Mouse (Mus musculus) right cerebral cortex, postnatal 10 days (tissue): ENCODE results near the gene Rasa4.
A peak's percentile ranks its signal among the peaks of the same experiment; 100 is the strongest.
"Not testable (repeated sequence)": the region's sequence is repeated elsewhere in the genome, so short reads cannot be mapped to it uniquely, and the experiment has no call there.

Experiments used
- DNase-seq, 2 experiments: peaks; one replicate each; pipeline ENCODE4 v3.0.0; 2021; ENCODE audit warnings: low spot score in 2 of 2

The Rasa4 gene

DNA sequence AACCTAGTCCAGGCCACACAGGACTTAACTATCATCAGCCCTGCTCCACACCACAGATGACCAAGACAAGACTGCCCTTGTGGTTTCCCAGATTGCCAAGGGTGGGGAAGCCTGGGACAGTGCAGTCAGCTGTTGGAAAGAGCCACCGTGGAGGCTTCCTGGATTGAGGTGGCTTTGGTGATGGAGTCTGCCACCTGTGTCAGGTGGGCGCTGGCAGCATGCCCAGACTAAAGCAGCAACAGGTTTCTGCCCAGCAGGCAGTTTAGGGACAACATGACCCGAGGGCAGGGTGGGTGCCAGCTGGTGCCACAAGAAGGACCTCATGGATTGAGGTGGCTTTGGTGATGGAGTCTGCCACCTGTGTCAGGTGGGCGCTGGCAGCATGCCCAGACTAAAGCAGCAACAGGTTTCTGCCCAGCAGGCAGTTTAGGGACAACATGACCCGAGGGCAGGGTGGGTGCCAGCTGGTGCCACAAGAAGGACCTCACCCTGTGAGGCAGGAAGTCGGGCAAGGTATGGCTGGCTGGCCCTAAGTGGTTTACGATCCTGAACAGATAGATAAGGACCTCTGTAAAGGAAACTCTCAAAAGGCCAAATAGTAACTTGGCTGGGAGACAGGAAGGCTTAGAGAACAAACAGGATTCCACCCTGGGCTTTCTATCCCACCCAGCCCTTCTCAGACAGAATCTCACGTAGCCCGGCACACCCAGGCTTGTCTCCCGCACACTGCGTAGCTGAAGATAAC lies 17.1 kb upstream of the Rasa4 start:
- not testable (repeated sequence) for DNase-seq

DNA sequence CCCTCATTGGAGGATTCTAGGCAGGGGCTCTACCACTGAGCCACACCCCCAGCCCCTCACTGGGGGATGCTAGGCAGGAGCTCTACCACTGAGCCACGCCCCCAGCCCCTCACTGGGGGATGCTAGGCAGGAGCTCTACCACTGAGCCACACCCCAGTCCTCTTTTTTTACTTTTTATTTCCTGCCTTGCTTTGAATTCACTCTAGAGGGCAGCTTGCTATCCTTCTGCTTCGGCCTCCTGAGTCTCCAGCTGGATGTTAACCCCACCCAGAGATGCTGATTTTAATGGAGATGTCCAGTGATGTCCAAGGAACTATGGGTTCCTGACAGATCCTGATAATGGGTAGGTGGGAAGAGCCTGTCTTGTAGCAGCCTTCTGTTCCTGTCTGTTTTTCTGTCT lies 14.3 kb upstream of the Rasa4 start:
- DNase-seq = no peak

DNA sequence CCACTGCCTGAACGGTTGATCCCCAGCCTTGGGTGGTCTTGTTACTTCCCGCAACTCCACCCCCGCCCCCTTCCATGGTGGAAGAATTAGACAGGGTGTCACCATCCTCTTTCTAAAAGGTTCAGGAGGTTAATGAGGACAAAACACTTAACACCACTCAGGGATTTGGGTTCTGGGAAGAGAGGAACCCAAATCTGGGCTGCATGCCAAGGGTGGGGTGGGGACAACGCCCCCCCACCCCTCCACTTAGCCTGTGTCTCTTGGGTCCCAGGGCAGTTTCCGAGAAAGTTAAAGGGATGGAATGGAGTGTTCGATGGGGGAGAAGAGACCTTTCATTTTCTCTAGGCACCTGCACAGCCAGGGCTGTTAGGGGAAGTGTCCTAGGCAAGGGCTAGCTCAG lies 10.7 kb upstream of the Rasa4 start:
- DNase-seq = no peak

DNA sequence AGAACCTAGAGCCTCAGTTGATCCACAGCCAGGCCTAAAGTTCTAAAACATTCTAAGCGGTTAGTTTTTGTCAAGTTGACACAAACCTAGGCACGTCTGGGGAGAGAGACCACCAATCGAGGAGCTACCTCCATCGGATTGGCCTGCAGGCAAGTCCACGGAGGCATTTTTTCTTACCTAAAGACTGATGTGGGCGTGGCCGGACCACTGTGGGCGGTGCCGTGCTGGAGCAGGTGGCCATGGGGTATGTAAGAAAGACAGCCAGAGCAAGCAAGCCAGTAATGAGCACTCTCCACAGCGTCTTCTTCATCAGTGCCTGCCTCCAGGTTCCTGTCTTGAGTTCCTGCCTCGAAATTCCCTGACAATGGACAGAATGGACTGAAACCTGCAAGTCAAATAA lies 10.2 kb upstream of the Rasa4 start:
- no peak for DNase-seq

DNA sequence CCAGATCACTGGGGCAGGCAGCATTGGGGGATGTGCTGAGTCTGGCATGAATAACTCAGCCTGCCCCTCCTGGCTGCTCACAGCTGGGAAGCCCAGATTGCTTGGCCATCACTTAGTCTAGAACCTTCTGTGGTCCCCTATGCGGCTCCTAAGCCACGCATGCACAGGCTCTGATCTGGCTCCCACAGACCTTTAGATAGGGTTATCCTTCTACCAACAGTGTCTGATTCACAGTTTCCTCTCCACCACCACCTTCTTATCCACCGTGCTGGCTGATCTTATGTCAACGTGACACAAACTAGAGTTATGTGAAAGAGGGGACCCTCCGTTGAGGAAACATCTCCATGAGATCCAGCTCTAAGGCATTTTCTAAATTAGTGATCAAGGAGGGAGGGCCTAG lies 8.6 kb upstream of the Rasa4 start:
- DNase-seq = no peak

DNA sequence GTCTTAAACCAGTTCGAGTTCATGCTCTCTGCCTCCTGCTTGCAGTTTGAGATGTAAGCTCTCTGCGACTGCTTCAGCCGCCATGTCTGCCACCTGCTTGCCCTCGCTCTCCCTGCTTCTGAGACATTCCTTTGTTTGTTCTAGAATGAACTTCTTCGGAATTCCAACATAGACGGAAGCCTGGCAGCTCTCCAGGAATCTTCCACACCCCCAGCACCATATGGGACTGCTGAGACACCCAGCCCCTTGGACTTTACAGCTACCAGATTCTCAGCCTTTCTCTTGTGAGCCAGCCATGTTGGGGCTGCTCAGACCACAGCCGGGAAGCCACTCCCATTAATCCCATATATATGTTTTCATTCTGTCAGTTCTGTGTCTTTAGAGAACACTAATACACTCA lies 7.4 kb upstream of the Rasa4 start:
- peak; percentile 49 to 58 for DNase-seq

DNA sequence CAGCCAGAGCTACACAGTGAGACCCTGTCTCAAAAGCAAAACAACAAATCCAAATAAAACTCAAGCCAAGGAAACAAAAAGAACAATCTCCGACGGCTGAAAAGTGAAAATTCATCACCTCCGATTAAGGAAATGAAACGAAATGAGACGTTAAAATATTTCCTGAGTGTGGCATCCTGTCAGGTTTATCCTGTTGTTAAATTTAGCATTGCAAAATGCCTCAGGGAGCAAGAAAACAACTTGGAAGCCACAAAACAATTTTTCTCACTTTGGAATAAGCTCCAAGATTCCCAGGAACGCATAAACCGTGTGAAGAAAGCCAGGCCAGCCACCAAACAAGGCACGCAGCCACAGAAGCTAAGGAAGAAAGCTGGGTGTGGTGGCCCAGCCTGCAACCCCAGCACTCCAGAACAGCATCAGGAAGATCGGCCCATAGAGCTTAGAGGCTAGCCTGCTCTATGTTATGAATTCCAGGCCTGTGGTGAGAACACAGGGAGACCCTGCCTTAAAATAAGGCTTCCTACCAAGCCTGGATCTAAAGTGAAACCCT lies 6.6 kb upstream of the Rasa4 start:
- DNase-seq = no peak

DNA sequence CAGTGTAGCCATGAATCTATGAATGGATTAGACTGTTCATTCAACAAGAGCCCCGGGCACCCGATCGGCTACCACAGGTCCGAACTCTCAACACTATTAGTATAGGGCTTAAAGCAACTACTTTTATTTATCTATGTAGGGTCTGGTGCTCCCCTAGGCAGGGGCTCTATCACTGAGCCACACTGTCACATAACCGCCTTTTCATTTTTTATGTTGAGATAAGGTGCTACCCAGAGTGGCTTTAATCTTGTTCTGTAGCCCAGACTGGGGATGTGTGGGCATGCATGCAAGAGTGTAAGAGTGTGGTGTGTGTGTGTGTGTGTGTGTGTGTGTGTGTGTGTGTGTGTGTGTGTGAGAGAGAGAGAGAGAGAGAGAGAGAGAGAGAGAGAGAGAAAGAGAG lies 5.6 kb upstream of the Rasa4 start:
- DNase-seq = no peak

DNA sequence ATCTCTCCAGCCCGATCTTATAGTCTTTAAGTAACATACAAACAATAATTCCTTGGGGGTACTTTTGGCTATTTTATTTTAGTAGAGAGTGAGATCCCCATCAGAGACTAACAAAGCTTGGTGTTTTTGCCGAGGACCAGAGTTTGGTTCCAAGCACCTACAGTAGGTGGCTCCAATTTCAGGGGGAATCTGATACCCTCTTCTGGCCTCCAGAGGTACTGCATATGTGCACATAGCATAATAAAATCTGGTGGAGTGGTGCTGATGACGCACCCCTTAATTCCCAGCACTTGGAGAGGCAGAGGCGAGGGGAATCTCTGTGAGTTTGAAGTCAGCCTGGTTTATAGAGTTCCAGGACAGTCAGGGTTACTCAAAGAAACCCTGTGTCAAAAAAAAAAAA lies 1.4 kb upstream of the Rasa4 start:
- DNase-seq = no peak

DNA sequence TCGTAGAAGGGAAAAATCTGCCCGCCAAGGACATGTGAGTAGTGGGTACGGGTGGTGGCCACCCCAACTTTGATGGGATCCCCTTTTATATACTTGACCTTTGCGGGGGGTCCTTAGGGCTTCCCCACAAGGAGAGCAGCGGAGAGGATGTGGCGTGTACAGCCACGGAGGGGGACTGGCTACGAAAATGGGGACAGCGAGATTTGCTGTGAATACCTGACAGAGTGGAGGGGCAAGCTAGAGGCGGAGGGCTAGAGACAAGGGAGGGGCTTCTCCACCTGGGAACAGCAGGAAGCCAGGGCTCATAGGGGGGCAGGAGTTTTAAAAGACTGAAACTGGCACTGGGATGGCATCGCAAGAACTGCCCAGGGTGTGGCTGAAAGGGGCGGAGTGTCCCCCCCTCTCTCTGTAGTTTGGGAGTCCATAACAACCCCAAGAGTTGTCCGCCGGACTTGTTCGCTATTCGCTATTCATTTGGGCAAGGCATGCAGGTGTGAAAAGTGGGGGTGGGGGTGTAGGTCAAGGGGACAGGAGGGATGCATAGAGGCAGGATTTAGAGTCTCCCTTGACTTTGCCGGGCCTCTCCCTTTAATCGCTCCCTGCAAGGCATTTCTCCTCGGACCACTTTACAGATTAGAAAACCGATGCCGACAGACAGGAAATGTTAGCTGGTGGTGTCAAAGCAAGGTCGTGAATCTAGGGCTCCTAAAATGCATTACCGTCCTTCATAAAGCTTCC lies 597 bp downstream of the Rasa4 start:
- no peak for DNase-seq

DNA sequence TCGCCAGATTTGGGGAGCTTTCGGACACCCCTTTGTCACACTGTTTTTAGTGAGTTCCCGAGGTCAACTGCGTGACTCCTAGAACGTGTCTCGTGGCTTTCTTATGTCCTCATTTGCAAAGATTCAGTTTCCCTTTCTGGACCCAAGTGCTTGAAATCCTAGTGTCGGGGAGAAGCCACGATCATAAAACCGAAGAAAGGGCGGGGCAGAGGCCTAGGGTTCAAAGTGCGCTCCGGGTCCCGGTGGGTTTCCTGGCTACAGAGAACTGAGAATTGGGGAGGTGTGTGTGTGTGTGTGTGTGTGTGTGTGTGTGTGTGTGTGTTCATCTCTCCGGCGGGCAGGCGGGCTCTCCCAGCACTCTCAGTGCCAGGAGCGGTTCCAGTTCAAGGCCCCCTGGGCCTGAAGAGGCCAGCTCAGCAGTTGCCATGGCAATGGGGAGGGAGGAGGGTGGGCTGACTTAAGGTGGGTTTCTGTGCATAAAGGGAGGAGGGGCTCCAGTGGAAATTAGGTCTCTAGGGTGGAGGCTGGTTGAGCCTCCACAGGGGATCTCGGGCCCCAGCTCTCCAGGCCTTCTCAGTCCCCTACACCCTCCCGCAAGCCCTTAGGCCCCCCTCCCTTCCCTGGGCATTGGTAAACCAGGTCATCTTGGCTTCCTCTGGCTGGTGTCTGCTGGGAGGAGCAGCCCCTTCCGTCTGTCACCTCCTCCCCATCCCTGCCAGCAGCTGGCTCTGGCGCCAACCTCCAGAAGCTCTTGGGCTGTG lies 1.4 kb downstream of the Rasa4 start:
- DNase-seq = no peak

DNA sequence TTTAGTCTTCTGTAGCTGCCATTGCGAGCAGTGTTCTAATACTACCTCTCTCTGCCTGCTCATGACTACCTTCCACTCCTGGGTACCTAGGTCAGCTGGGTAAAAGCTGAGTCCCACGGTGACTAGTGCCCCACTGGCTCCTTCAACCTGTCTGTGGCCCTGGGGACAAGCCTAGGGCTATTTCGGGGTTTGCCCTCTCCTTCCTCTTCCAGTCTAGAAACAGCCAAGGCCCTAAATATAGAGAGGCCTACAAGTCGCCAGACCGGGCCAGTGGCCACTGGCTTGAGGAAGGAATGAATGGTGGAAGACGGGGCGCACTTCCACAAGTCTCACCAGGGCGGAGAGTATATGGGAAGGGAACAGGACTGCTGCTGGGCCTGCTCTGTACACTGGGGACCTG lies 2.6 kb downstream of the Rasa4 start:
- DNase-seq = no peak

DNA sequence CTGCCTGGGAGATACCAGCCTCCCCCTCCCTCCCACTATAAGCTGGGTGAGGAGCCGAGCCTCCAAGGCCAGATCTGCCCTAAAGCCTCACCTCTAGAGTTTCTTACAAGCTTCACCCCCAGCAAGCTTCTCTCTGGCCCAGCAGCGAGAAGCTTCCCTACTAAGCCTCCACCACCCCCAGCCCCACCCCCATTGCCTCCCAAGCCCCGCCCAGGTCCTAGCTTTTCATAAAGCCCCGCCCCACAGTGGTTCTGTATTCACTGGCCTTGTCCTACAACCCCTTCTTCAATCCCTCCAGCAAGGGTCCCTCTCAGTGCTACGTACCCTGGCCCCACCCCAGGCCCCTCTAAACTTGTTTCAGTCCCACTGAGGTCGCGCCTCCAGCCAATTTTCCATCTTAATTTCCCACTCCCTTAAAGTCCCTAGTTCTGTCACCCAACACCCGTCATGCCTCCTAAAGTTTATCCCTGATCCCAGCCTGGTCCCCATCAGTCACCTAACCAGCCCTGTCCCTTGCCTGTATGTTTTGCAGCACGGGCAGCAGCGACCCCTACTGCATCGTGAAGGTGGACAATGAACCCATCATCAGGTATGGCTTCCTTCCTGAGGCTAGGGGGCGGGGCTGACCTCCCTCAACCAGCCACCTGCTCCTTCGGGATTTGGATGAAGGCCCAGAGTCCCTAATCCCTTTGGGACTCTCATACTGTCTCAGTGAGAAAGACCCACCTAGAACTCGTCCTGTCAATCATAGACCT lies 5.3 kb downstream of the Rasa4 start:
- no peak for DNase-seq

DNA sequence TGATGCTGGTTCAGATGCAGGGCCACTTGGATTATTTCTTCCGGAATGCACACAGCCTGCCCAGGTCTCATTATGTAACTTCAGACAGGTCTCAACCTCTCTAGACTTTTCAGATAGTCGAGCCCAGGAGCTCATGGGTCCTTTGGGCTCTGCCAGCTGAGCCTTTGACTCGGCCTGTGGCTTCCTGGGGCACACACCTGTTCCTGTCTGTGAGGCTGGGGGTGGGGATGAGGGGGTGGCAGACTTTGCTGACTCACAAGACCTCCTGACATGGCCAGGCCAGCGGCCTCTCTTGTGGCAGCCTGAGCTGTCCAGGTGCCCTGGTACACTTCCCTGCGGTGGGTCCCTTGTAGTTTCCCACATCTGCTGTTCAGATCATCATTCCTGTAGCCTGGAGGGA lies 8.2 kb downstream of the Rasa4 start:
- DNase-seq = no peak

DNA sequence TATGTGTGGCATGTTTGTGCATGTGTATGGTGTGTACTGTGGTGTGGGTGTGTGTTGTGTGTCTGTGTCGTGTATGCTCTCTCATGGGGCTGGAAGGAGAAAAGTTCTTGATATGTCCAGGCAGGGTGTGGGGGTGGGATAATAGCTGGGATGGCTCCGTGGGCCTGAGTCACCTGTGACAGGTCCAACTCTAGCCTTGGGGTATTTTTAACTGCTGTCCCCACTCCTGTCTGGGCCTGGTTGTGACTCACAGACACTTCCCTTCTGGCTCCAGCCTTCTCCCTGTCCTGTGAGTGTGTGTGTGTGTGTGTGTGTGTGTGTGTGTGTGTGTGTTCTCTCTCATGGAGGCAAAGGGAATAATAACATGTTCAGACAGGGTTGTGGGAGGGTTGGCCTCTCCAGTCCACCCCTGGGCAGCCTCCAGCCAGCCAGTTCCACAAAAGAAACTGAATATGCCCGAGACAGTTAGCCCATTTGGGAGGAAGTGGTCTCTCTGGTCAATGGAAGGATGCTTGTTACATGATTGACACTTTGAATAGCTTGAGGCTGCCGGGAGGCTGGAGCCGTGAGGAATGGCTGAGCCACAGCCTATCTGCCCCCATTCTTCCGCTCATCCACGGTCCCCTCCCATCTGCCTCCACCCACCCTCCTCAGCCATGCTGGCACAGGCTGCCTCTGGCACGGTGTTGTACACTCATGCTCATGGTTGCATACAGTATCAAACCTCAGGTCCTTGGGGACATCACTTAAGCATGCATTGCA lies 10.7 kb downstream of the Rasa4 start:
- DNase-seq = no peak

DNA sequence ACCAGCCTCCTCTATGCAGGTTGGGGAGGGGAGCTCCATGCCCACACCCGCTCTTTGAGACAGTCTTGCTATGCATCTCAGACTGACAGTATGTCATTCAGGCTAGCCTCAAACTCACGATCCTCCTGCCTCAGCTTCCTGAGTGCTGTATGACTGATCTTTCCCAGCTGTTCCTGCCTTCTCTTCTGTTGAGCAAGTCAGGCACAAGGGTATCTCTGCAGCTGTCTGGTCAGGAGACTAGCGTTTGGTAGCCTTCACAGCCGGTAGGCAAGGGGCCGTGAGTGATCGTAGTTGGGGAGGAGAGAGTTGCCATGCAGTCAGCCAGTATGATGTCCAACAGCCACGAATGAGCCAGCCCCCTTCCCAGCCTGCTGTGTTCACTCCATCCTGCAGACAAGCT lies 11.4 kb downstream of the Rasa4 start:
- no peak for DNase-seq

DNA sequence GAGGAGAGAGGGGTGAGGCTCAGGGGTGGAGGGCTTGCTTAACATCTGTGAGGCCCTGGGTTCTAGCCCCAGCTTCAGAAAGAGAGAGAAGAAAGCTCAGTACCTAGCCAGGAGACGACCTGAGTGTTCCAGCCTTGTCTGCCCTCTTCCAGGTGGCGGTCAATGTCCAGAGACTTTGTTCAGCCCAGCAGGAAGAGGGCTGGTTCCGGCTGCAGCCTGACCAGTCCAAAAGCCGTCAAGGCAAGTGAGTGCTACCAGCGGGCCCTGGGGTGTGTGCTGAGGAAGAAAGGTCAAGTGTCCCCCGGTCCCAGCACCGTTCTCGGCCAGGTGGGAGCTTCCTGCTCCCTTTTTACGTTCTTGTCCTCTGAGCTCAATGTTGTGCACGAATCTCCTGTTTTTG lies 14.8 kb downstream of the Rasa4 start:
- no peak for DNase-seq

DNA sequence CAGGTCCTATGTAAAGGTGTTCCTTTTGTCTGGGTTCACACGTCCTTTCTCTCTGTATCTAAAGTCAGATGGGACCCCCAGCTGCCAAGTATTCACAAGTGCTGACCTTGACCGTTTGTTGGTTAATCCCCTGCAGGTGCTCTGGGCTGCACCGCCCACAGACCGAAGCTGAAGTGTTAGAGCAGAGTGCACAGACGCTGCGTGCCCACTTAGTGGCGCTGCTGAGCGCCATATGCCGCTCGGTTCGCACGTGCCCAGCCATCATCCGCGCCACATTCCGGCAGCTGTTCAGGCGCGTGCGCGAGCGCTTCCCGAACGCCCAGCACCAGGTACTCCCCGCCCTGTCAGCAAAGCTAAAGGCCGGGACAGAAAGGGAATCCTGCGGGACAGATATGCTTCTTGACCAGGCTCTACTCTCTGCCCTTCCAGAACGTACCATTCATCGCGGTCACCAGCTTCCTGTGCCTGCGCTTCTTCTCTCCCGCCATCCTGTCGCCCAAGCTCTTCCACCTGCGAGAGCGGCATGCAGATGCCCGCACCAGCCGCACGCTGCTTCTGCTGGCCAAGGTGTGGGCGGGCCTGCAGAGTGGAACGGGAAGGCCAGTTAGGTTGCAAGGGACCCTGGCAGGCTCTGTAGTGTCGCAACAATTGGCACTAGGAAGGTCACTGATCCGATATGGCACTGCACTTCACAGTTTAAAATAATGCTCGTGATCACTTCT lies 18.5 kb downstream of the Rasa4 start:
- DNase-seq = peak; percentile 86 to 87

DNA sequence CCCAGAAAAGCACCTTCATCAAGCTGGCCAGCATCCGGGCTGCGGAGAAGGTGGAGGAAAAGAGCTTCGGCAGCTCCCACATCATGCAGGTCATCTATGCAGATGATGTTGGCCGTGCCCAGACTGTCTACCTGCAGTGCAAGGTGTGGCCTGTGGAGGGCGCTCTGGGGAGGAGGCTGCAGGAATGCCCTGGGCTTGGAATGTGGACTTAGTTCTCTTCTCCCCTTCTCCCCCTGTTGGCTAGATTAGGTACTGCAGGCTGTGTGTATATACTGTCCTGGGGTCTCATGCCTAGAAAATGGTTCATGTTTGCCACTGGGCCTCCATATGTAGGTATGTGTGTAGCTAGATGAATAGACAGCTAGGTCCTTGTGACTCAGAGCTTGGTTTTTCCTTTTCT lies 20.8 kb downstream of the Rasa4 start:
- DNase-seq = no peak

DNA sequence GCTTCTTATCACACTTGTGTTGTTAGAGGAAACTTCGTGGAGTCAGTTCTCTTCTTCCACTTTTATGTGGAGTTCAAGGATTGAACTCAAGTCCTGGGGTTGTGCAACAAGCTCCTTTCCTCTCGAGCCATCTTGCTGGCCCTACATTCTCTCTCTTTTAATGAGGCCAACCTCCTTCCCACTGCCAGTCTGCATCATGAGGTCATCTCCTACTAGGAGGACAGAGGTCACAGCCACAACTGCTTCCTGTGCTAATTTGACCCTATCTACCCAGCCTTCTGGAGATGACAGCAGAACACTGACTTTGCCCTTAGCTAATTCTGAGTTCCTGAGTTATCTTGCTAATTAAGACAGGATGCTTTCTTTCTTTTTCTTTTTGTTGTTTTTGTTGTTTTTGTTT lies 24.8 kb downstream of the Rasa4 start:
- DNase-seq = no peak
